Mouse (Mus musculus) v-Abl transformed pro-B cells (cell line): ENCODE measurements around the gene Odf2.

ENCODE experiments used
- in situ Hi-C, 2 experiments: fragments of 400-800 bp; cut with MboI; formaldehyde crosslinking; loops; one replicate each; pipeline ENCODE4 v1.15.1; 2025; ENCODE audit not compliant: unreplicated experiment in 2 of 2

Gene Odf2

GRCm38 (mm10) chr2:29926542-29926941 is 37.5 kb downstream of the Odf2 start:
- in situ Hi-C loops, result no loop called here

GRCm38 (mm10) chr2:29930506-29930905 is 41.5 kb downstream of the Odf2 start:
- in situ Hi-C loops, result loop anchor here in 1 of 2 experiments (5.0 kb wide), 1 partner anchor 37 kb away; the partner anchor contains the start of gene Sptan1

- in situ Hi-C loops, result loop anchor here in 1 of 2 experiments (5.0 kb wide), 1 partner anchor 36 kb away; the partner anchor contains the start of gene Sptan1
Measured at GRCm38 (mm10) chr2:29931194-29931593, 42.2 kb downstream of the Odf2 start.

- in situ Hi-C loops, result loop anchor here in 1 of 2 experiments (5.0 kb wide), 1 partner anchor 32 kb away; the partner anchor contains the start of gene Sptan1
Measured at GRCm38 (mm10) chr2:29934906-29935599, 46.0 kb downstream of the Odf2 start, which contains the start of gene Gle1. Gle1 (plus strand) TSS chr2:29935426.

- in situ Hi-C loops, result no loop called here
Measured at GRCm38 (mm10) chr2:29940073-29940472, 51.1 kb downstream of the Odf2 start.

- in situ Hi-C loops, result no loop called here
Measured at GRCm38 (mm10) chr2:29940826-29941225, 51.8 kb downstream of the Odf2 start.

GRCm38 (mm10) chr2:29944723-29945122 is 55.7 kb downstream of the Odf2 start:
- in situ Hi-C loops, result no loop called here

GRCm38 (mm10) chr2:29948896-29949295 is 59.9 kb downstream of the Odf2 start:
- in situ Hi-C loops, result no loop called here

GRCm38 (mm10) chr2:29961246-29961645 is 72.2 kb downstream of the Odf2 start:
- in situ Hi-C loops, result no loop called here

- in situ Hi-C loops, result loop anchor here in 1 of 2 experiments (5.0 kb wide), 1 partner anchor 32 kb away; no protein-coding TSS in a partner anchor
Measured at GRCm38 (mm10) chr2:29964354-29965249, 75.6 kb downstream of the Odf2 start.

GRCm38 (mm10) chr2:29965250-29965843 is 76.3 kb downstream of the Odf2 start, which contains the start of gene Sptan1:
Sptan1 (plus strand) TSS chr2:29965560.
- in situ Hi-C loops, result loop anchor here in 1 of 2 experiments (5.0 kb wide), 1 partner anchor 33 kb away; no protein-coding TSS in a partner anchor

- in situ Hi-C loops, result loop anchor here in 1 of 2 experiments (5.0 kb wide), 1 partner anchor 34 kb away; no protein-coding TSS in a partner anchor
Measured at GRCm38 (mm10) chr2:29965906-29966305, 76.9 kb downstream of the Odf2 start.

- in situ Hi-C loops, result loop anchor here in 1 of 2 experiments (5.0 kb wide), 1 partner anchor 35 kb away; no protein-coding TSS in a partner anchor
Measured at GRCm38 (mm10) chr2:29966826-29967225, 77.8 kb downstream of the Odf2 start.

GRCm38 (mm10) chr2:29967768-29968167 is 78.7 kb downstream of the Odf2 start:
- in situ Hi-C loops, result loop anchor here in 1 of 2 experiments (5.0 kb wide), 1 partner anchor 35 kb away; no protein-coding TSS in a partner anchor

GRCm38 (mm10) chr2:29968638-29969037 is 79.6 kb downstream of the Odf2 start:
- in situ Hi-C loops, result loop anchor here in 1 of 2 experiments (5.0 kb wide), 1 partner anchor 36 kb away; no protein-coding TSS in a partner anchor

GRCm38 (mm10) chr2:29971838-29972635 is 83.0 kb downstream of the Odf2 start:
- in situ Hi-C loops, result no loop called here

- in situ Hi-C loops, result no loop called here
Measured at GRCm38 (mm10) chr2:29973525-29973924, 84.5 kb downstream of the Odf2 start.

GRCm38 (mm10) chr2:29977307-29977706 is 88.3 kb downstream of the Odf2 start:
- in situ Hi-C loops, result loop anchor here (5.0 kb wide), 3 partner anchors 105 to 210 kb away; no protein-coding TSS in a partner anchor

- in situ Hi-C loops, result no loop called here
Measured at GRCm38 (mm10) chr2:29980661-29981060, 91.6 kb downstream of the Odf2 start.
